Mouse (Mus musculus): ENCODE measurements around the gene Actl6b.

- TF ChIP-seq CTCF (conservative IDR thresholded peaks at IDR 0.05; ENCODE audit: insufficient read depth, insufficient read length, low read depth, low read length) (no peak), POLR2A (IDR thresholded peaks at IDR 0.05; ENCODE audit: low read depth, low read length) (no peak)
These were observed at the start of gene Actl6b for GRCm38 (mm10) chr5:137553411-137553837.
